Mouse (Mus musculus) bone marrow, adult 2 months (tissue): ENCODE data around the gene Acp7.

Experiments used
- CTCF ChIP-seq: fragments of 200-500 bp; IDR thresholded peaks from 2 replicates; pipeline ENCODE4 v1.5.1; 2011; ENCODE audit warnings: low read length, control low read depth; ENCODE audit not compliant: control insufficient read depth, insufficient read depth
- POLR2A ChIP-seq: fragments of 200-500 bp; IDR thresholded peaks from 2 replicates; pipeline ENCODE4 v1.6.1; 2011; ENCODE audit warnings: low read depth, mild to moderate bottlenecking, control low read depth, low read length, borderline replicate concordance; ENCODE audit not compliant: control insufficient read depth

GRCm38 (mm10) chr7:28603136-28603535 is 28.0 kb downstream of the Acp7 start:
- TF ChIP-seq POLR2A (no peak), CTCF (no peak)
